Mouse (Mus musculus): ENCODE measurements at regions not wholly inside any gene's neighbourhood (a gene's known extent, or its start where the extent isn't known, plus 50 kb on each side); places are given as distances from the start of the nearest gene placed in this dataset.

DNA sequence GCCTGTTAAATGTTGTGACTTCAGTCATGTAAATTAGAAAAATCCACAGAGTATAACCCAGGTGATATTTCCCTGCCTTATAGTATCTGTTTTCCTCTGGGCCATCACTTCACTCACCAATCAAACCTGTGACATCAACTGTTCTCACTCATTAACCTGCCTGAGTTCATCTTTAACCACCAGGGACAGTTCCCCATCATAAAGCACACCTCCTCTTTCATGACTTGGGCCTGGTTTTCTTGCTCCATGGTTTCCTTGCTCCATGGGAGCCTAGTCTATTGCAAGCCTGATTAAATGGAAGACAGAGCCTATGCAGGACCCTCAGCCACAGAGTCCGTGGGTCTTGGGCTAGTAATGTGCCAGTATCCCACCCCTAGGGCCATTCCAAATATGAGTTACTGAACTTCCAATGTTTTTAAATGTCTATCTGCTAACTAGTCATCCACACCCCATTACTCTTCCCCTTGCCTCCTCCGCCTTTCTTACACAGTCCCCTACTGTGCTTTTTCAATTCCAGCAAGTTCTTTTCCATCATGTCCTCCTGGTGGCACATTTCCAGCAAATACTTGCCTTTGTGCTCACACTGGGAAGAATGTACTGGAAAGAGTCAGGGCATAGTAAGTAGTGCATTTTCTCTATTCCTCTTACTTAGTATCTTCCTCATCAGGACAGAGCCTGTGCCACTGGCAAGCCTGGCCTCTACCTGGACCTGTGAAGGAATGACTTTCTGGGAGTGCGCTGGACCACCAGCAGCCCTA is 69.4 kb upstream of the Foxa2 start:
- in situ Hi-C loops (cut with MboI; ENCODE audit: low sequenced_read_pairs in 2 of 2, unreplicated experiment in 2 of 2), result loop anchor here in 1 of 2 experiments (10.0 kb wide), 1 partner anchor 311 kb away; no protein-coding TSS in a partner anchor

DNA sequence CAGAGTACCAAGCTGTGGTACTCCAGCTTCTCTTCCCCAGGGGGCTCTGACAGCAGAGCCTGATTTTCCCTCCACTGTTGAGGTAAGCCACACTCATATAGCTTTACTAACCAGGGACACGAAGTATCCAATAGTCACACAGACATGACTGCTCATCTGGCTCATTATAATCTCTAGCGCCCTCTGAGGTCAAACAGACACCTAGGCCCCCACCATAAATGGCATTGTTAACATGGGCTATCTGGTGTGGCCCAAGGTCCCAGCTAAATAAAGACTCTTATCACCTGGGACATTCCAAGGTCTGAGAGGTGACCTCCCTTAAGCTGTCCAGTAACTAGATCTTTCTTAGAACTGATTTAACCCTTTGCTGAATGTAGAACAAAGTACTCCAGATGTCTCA is 70.7 kb upstream of the Foxa2 start:
- Histone ChIP-seq H3K4me1 (ENCODE audit: control insufficient read depth in 2 of 2, insufficient read depth in 2 of 2, low read length in 2 of 2, poor library complexity in 1 of 2) (no peaks in the 10 kb centered on the region), H3K9ac (ENCODE audit: insufficient read depth, low read depth, low read length, poor library complexity, severe bottlenecking) (no peak overlapping the region), H3K36me3 (ENCODE audit: control insufficient read depth, insufficient read depth, low read length, poor library complexity, severe bottlenecking) (no peaks in the 10 kb centered on the region), H3K27ac (ENCODE audit: insufficient read depth, low read depth, low read length, poor library complexity, severe bottlenecking) (no peak overlapping the region), H3K9me3 (ENCODE audit: control insufficient read depth, insufficient read depth, low read depth, low read length) (no peaks in the 10 kb centered on the region), H3K4me3 (ENCODE audit: insufficient read depth in 1 of 2, low read depth in 1 of 2, low read length in 2 of 2, poor library complexity in 1 of 2, severe bottlenecking in 1 of 2) (no peak overlapping the region)
- in situ Hi-C loops (cut with MboI; ENCODE audit: low sequenced_read_pairs in 2 of 2, unreplicated experiment in 2 of 2), result loop anchor here in 1 of 2 experiments (10.0 kb wide), 1 partner anchor 313 kb away; no protein-coding TSS in a partner anchor
- DNase-seq (ENCODE audit: low read depth, low spot score), result no peak
- TF ChIP-seq ZC3H11A (IDR thresholded peaks at IDR 0.05; ENCODE audit: borderline replicate concordance, low read depth, low read length) (no peak), ZNF384 (IDR thresholded peaks at IDR 0.05; ENCODE audit: low read depth, low read length) (no peak), HCFC1 (IDR thresholded peaks at IDR 0.05; ENCODE audit: borderline replicate concordance, insufficient read depth, low read length) (no peak), CHD2 (IDR thresholded peaks at IDR 0.05; ENCODE audit: low read depth, low read length) (no peak), MAFK (IDR thresholded peaks at IDR 0.05; ENCODE audit: insufficient read depth, low read depth, low read length) (no peak)

More for the DNA sequence above, 69.4 kb upstream of the Foxa2 start:
- no peaks in the 10 kb centered on the region for H3K4me1 ChIP-seq (ENCODE audit: control insufficient read depth in 2 of 2, insufficient read depth in 2 of 2, low read length in 2 of 2, poor library complexity in 1 of 2)
- H3K9me3 ChIP-seq (ENCODE audit: control insufficient read depth, insufficient read depth, low read depth, low read length), result no peaks in the 10 kb centered on the region
- no peak overlapping the region for H3K27ac ChIP-seq (ENCODE audit: insufficient read depth, low read depth, low read length, poor library complexity, severe bottlenecking)
- TF ChIP-seq MAFK (IDR thresholded peaks at IDR 0.05; ENCODE audit: insufficient read depth, low read depth, low read length), result no peak
- no peak for TF ChIP-seq ZC3H11A (IDR thresholded peaks at IDR 0.05; ENCODE audit: borderline replicate concordance, low read depth, low read length)
- TF ChIP-seq HCFC1 (IDR thresholded peaks at IDR 0.05; ENCODE audit: borderline replicate concordance, insufficient read depth, low read length), result no peak
- TF ChIP-seq CHD2 (IDR thresholded peaks at IDR 0.05; ENCODE audit: low read depth, low read length), result no peak
- TF ChIP-seq ZNF384 (IDR thresholded peaks at IDR 0.05; ENCODE audit: low read depth, low read length), result no peak
- no peak for DNase-seq (ENCODE audit: low read depth, low spot score)
- H3K9ac ChIP-seq (ENCODE audit: insufficient read depth, low read depth, low read length, poor library complexity, severe bottlenecking), result no peak overlapping the region
- H3K4me3 ChIP-seq (ENCODE audit: insufficient read depth in 1 of 2, low read depth in 1 of 2, low read length in 2 of 2, poor library complexity in 1 of 2, severe bottlenecking in 1 of 2), result no peak overlapping the region
- H3K36me3 ChIP-seq (ENCODE audit: control insufficient read depth, insufficient read depth, low read length, poor library complexity, severe bottlenecking), result no peaks in the 10 kb centered on the region

DNA sequence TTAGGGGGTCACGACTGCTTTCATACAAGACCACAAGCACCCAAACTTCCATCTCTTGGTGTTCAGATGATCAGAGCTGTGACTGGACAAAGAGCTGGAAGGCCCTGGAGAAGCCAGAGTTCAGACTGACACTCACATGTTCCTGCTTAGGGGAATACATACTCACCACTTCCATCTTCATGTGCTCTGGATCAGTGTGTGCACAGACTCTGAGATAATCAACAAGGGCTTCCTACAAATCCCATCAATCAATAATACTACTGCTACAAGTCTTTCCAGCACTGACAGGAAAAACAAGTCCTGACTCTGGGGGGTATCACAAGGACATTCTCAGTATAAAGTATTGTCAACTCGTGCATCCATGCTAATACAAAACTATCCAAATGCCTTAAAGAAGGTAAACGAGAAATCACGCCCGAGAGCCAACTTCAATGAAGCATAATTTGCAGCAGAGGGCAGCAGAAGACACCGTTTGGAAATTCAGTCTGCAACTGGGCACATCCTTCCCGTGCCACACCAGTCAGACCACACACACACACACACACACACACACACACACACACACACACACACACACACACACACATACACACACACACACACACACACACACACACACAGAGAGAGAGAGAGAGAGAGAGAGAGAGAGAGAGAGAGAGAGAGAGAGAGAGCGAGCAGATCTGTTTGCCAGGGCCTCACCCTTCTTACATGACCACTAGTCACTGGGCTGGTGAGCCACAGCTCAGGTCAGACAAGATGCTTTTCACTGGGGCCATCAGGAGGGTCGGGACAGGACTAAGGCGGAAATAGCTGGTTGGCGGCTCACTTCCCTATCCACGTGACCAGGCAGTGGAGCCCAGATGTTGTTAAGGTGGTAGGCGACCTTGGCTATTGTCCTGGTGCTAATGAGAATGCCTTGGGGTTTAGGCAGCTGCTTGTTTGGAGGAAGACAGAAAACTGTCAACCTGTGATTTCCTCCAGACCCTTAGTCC is 75.4 kb upstream of the Foxa2 start:
- no peak overlapping the region for H3K27ac ChIP-seq (ENCODE audit: insufficient read depth, low read depth, low read length, poor library complexity, severe bottlenecking)
- DNase-seq (ENCODE audit: low read depth, low spot score), result peak; percentile 47

DNA sequence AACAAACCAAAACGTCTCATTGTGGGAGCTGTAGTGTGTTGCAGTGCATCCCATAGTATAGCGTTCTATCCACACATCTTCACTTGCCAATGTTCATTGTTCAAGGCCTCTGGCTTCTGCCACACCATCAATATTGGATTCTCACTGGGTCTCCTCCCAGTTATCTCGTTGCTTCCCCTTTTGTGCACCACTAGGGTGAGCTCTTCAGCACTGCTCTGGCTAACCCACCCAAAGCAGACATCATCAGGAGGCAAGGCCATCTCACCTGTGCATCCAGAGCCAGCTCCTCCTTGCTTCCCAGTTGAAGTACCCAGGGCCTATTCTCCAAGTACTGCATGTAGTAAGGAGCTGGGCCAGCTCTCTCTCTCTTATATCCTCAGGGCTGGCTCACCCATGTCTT is 77.0 kb upstream of the Foxa2 start:
- Histone ChIP-seq H3K9ac (ENCODE audit: insufficient read depth, low read depth, low read length, poor library complexity, severe bottlenecking) (no peak overlapping the region), H3K4me1 (ENCODE audit: control insufficient read depth in 2 of 2, insufficient read depth in 2 of 2, low read length in 2 of 2, poor library complexity in 1 of 2) (no peaks in the 10 kb centered on the region), H3K36me3 (ENCODE audit: control insufficient read depth, insufficient read depth, low read length, poor library complexity, severe bottlenecking) (no peaks in the 10 kb centered on the region), H3K27ac (ENCODE audit: insufficient read depth, low read depth, low read length, poor library complexity, severe bottlenecking) (no peak overlapping the region), H3K4me3 (ENCODE audit: insufficient read depth in 1 of 2, low read depth in 1 of 2, low read length in 2 of 2, poor library complexity in 1 of 2, severe bottlenecking in 1 of 2) (no peak overlapping the region), H3K9me3 (ENCODE audit: control insufficient read depth, insufficient read depth, low read depth, low read length) (no peaks in the 10 kb centered on the region)
- TF ChIP-seq MAFK (IDR thresholded peaks at IDR 0.05; ENCODE audit: insufficient read depth, low read depth, low read length) (no peak), ZNF384 (IDR thresholded peaks at IDR 0.05; ENCODE audit: low read depth, low read length) (no peak), HCFC1 (IDR thresholded peaks at IDR 0.05; ENCODE audit: borderline replicate concordance, insufficient read depth, low read length) (no peak), CHD2 (IDR thresholded peaks at IDR 0.05; ENCODE audit: low read depth, low read length) (no peak), ZC3H11A (IDR thresholded peaks at IDR 0.05; ENCODE audit: borderline replicate concordance, low read depth, low read length) (no peak)
- DNase-seq (ENCODE audit: low read depth, low spot score), result no peak
- in situ Hi-C loops (cut with MboI; ENCODE audit: low sequenced_read_pairs in 2 of 2, unreplicated experiment in 2 of 2), result no loop called here

More for the DNA sequence above, 75.4 kb upstream of the Foxa2 start:
- in situ Hi-C loops (cut with MboI; ENCODE audit: low sequenced_read_pairs in 2 of 2, unreplicated experiment in 2 of 2), result no loop called here
- Histone ChIP-seq H3K4me1 (ENCODE audit: control insufficient read depth in 2 of 2, insufficient read depth in 2 of 2, low read length in 2 of 2, poor library complexity in 1 of 2) (no peaks in the 10 kb centered on the region), H3K9me3 (ENCODE audit: control insufficient read depth, insufficient read depth, low read depth, low read length) (no peaks in the 10 kb centered on the region), H3K36me3 (ENCODE audit: control insufficient read depth, insufficient read depth, low read length, poor library complexity, severe bottlenecking) (no peaks in the 10 kb centered on the region), H3K4me3 (ENCODE audit: insufficient read depth in 1 of 2, low read depth in 1 of 2, low read length in 2 of 2, poor library complexity in 1 of 2, severe bottlenecking in 1 of 2) (no peak overlapping the region), H3K9ac (ENCODE audit: insufficient read depth, low read depth, low read length, poor library complexity, severe bottlenecking) (no peak overlapping the region)
- TF ChIP-seq ZNF384 (IDR thresholded peaks at IDR 0.05; ENCODE audit: low read depth, low read length) (no peak), ZC3H11A (IDR thresholded peaks at IDR 0.05; ENCODE audit: borderline replicate concordance, low read depth, low read length) (0 out of 2 replicates have a peak, but pooled peaks have one; percentile 29), HCFC1 (IDR thresholded peaks at IDR 0.05; ENCODE audit: borderline replicate concordance, insufficient read depth, low read length) (no peak)
